Mouse (Mus musculus): Measurements from ENCODE around the gene Plekha5. TPM values are rescaled to one million over a fixed set of nuclear protein-coding genes. Genes with fewer than 3 reads are reported as not detected.

Plekha5 gene
- total and polyA plus RNA-seq, 2 experiments from 2014 or later = 29.3 to 37.8 TPM

DNA sequence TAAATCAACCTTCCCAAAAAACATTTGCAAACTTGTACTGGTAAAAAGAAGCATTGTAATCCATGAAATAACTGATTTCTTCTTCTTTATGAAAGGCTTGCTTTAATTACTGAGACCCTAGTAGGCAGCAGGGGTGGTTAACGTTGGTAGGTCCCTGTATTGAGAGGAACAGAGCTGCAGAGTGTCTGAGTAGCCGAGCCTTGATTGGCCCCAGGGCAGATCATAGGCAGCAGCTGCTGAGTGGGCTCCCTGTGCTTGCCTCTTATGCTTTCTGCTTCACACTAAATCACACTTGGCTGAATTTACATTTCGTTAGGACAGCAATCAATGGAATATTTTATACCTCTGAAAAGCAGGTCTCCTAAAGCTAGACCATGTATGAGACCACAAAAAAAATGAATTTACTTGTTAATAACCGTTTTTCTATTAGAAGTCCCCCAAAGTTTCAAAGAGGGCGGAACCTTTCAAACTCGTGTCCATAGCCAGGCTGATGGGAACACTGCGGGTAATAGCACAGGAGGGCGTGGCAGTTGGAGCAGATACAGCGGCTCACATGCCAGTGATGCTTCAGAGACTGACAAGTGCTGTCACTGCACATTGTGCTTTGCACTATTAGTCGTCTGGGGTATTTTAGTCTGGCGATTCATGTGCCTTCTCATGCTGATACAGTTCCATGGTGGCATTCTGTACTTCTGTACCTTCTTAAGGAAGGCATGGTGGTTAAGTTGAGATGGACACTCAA, 123.5 kb downstream of the Plekha5 start:
- H3K27me3 ChIP-seq (ENCODE audit: insufficient read depth, low read length) = no peaks in the 10 kb centered on the region
- peak overlapping the region; percentile 3; the same call in 1 of the 2 replicates for H3K27ac ChIP-seq
- H3K9me3 ChIP-seq (ENCODE audit: low read length) = no peaks in the 10 kb centered on the region
- no peak for TF ChIP-seq CTCF (IDR thresholded peaks at IDR 0.05; ENCODE audit: low read depth)
- 61% methylated on average over 11 of the region's 11 CpGs for WGBS
- ATAC-seq = no peak; the same call in 1 of the 2 replicates
- H3K9ac ChIP-seq (replicated peaks; ENCODE audit: low read length) = no peak overlapping the region
- H3K4me1 ChIP-seq (ENCODE audit: insufficient read depth, low read length) = no peaks in the 10 kb centered on the region
- no peak overlapping the region for H3K4me3 ChIP-seq (ENCODE audit: low read length)
- peaks cover 18% of the 10 kb centered on the region; the same call in 1 of the 2 replicates for H3K36me3 ChIP-seq (ENCODE audit: insufficient read depth, low read length)
- peak; percentile 27 for DNase-seq (ENCODE audit: low spot score)
- H3K4me2 ChIP-seq (ENCODE audit: low read depth, low read length) = no peak overlapping the region

DNA sequence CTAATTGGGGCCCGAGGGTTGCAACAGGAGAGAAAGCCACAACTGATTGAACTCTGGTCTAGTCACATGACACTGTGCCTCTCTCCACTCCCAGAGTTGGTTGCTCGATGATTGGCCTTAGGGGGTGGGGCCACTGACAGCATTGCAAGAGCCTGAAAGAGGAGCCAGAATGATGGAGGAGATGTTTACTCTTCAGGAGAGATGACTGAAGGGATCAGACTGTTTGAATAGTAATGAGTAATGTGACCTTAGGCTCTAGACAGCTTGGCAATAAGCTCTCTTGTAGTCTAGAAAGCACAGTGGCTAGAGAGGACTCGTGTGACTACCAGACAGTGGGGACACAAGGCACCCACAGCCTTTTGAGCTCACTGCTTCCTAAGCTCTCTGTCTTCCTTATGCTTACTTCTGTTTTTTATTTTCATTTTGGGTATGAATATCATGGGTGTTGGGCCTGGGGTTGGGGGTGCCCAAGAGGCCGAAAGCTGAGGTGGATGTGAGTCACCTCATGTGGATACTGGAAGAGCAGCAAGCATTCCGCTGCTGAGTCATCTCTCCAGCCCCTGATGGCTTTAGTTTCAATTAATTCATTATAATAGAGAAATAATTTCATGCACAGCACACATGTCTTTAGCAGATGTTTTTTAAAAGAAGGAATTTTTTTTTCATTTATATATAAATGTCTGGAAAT, 124.4 kb downstream of the Plekha5 start:
- 60% methylated on average over 5 of the region's 5 CpGs for WGBS
- peaks cover 18% of the 10 kb centered on the region; the same call in 1 of the 2 replicates for H3K36me3 ChIP-seq (ENCODE audit: insufficient read depth, low read length)
- no peak overlapping the region for H3K4me2 ChIP-seq (ENCODE audit: low read depth, low read length)

DNA sequence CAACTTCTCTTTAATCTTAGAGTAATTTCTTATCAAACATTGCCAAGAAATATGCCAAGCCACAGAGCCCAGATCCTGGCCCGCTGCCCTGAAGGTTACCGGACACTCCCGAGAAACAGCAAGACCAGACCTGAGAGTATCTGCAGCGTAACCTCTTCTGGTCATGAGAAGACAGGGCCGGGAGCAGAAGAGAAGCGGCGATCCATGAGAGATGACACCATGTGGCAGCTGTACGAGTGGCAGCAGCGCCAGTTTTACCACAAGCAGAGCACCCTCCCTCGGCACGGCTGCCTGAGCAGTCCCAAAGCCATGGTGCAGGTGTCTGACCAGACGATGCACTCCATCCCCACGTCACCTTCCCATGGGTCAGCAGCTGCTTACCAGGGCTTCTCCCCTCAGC, 126.9 kb downstream of the Plekha5 start:
- Histone ChIP-seq H3K36me3 (ENCODE audit: insufficient read depth, low read length) (peaks cover 7% of the 10 kb centered on the region; the same call in 1 of the 2 replicates), H3K4me2 (ENCODE audit: low read depth, low read length) (no peak overlapping the region), H3K27me3 (ENCODE audit: insufficient read depth, low read length) (no peaks in the 10 kb centered on the region), H3K27ac (no peak overlapping the region), H3K9ac (replicated peaks; ENCODE audit: low read length) (no peak overlapping the region), H3K4me1 (ENCODE audit: insufficient read depth, low read length) (no peaks in the 10 kb centered on the region), H3K4me3 (ENCODE audit: low read length) (no peak overlapping the region), H3K9me3 (ENCODE audit: low read length) (no peaks in the 10 kb centered on the region)
- no peak for TF ChIP-seq CTCF (IDR thresholded peaks at IDR 0.05; ENCODE audit: low read depth)
- peak; percentile 37 for ATAC-seq
- 59% methylated on average over 13 of the region's 13 CpGs for WGBS
- DNase-seq (ENCODE audit: low spot score) = no peak

More for the DNA sequence above, 124.4 kb downstream of the Plekha5 start:
- Histone ChIP-seq H3K4me1 (ENCODE audit: insufficient read depth, low read length) (no peaks in the 10 kb centered on the region), H3K9me3 (ENCODE audit: low read length) (no peaks in the 10 kb centered on the region), H3K4me3 (ENCODE audit: low read length) (no peak overlapping the region), H3K9ac (replicated peaks; ENCODE audit: low read length) (no peak overlapping the region), H3K27ac (no peak overlapping the region), H3K27me3 (ENCODE audit: insufficient read depth, low read length) (no peaks in the 10 kb centered on the region)
- ATAC-seq = no peak
- TF ChIP-seq CTCF (IDR thresholded peaks at IDR 0.05; ENCODE audit: low read depth) = no peak
- DNase-seq (ENCODE audit: low spot score) = no peak

DNA sequence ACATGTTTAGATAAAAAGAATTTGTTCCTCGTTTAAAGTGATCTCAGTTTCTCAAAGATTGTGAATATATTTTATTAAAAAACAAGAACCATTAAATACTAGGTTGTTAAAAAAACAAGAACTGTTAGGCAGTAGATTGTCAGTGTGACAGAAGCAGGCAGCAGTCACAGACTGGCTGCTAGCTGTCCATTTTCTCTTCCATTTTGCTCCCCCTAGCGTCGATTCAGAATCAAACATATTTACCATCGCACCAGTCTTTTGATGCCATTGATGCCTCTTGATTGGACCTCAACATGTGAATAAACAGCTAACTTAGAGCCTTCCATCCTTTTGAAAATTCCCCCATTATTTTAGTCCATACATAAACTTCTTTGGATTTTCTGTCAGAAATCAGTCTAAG, 130.4 kb downstream of the Plekha5 start:
- DNase-seq (ENCODE audit: low spot score) (peak; percentile 77), ATAC-seq (no peak; the same call in 1 of the 2 replicates)
- no peaks in the 10 kb centered on the region for H3K4me1 ChIP-seq (ENCODE audit: insufficient read depth, low read length)
- peak; percentile 73 for TF ChIP-seq CTCF (IDR thresholded peaks at IDR 0.05; ENCODE audit: low read depth)
- no peak overlapping the region for H3K27ac ChIP-seq
- no peaks in the 10 kb centered on the region for H3K9me3 ChIP-seq (ENCODE audit: low read length)
- H3K36me3 ChIP-seq (ENCODE audit: insufficient read depth, low read length) = peaks cover 7% of the 10 kb centered on the region; the same call in 1 of the 2 replicates
- H3K9ac ChIP-seq (replicated peaks; ENCODE audit: low read length) = no peak overlapping the region
- no peak overlapping the region for H3K4me3 ChIP-seq (ENCODE audit: low read length)
- WGBS = 65% methylated on average over 4 of the region's 4 CpGs
- no peaks in the 10 kb centered on the region for H3K27me3 ChIP-seq (ENCODE audit: insufficient read depth, low read length)
- H3K4me2 ChIP-seq (ENCODE audit: low read depth, low read length) = no peak overlapping the region

DNA sequence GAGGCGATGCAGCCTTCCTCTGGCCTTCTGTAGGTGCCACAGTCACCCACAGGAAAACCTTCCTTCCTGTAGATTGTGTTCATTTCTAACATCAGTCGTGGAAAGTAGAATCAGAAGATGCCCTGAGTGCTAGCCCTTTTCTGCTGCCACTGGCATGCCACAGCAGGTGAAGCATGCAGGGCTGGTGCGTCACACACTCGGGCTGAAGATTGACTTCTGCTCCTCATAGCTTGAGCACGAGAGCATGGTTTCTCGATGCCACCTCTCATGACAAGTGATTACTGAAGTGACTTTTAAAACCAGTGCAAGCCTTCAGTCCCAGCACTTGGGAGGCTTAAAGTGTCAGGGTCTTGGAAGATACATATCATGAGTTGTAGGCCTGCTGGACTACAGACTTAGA, 135.6 kb downstream of the Plekha5 start:
- H3K4me2 ChIP-seq (ENCODE audit: low read depth, low read length) = no peak overlapping the region
- no peak for ATAC-seq
- H3K4me3 ChIP-seq (ENCODE audit: low read length) = no peak overlapping the region
- no peak for DNase-seq (ENCODE audit: low spot score)
- H3K9ac ChIP-seq (replicated peaks; ENCODE audit: low read length) = no peak overlapping the region
- TF ChIP-seq CTCF (IDR thresholded peaks at IDR 0.05; ENCODE audit: low read depth) = no peak
- H3K9me3 ChIP-seq (ENCODE audit: low read length) = no peaks in the 10 kb centered on the region
- H3K27ac ChIP-seq = no peak overlapping the region
- WGBS = 86% methylated on average over 6 of the region's 6 CpGs
- no peaks in the 10 kb centered on the region for H3K4me1 ChIP-seq (ENCODE audit: insufficient read depth, low read length)
- H3K27me3 ChIP-seq (ENCODE audit: insufficient read depth, low read length) = no peaks in the 10 kb centered on the region
- no peaks in the 10 kb centered on the region; the same call in 1 of the 2 replicates for H3K36me3 ChIP-seq (ENCODE audit: insufficient read depth, low read length)

DNA sequence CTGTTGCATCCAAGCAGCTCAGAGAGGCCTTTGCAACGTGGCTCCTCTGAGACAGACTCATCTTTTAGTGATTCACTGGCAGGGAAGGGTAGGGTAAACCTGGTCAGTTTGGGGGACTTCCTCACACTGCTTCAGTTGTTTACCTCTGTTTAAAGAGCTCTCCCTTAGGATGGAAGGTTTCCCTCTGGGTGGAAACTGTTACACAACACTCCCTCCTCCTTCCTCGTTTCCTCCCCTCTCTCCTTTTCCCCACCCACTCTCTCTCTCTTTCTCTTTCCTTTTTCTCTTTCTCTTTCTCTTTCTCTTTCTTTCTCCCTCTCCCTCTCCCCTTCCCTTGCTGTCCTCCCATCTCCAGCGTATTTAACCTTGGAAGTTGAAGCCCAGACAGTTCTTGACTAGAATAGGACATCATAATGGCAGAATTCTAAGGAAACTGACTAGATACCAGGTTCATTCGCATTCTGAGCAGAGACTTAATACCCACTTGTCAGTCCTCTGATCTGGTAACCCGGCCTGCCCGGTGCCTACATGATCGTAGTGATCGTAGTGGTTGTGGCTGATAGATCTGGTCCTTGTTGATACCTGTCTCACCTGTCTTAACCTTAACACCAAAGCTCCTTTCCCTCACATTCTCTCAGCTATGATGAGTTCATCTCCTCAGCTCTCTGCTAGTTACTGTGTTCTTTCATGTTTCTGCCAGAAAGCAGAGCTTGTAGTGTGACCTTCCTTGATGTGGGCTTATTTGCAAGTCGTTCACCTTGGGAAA, 137.5 kb downstream of the Plekha5 start:
- H3K27me3 ChIP-seq (ENCODE audit: insufficient read depth, low read length) = no peaks in the 10 kb centered on the region
- H3K4me3 ChIP-seq (ENCODE audit: low read length) = no peak overlapping the region
- ATAC-seq = no peak
- DNase-seq (ENCODE audit: low spot score) = no peak
- no peak overlapping the region for H3K9ac ChIP-seq (replicated peaks; ENCODE audit: low read length)
- TF ChIP-seq CTCF (IDR thresholded peaks at IDR 0.05; ENCODE audit: low read depth) = no peak
- H3K4me1 ChIP-seq (ENCODE audit: insufficient read depth, low read length) = no peaks in the 10 kb centered on the region
- 89% methylated on average over 9 of the region's 9 CpGs for WGBS
- H3K36me3 ChIP-seq (ENCODE audit: insufficient read depth, low read length) = no peaks in the 10 kb centered on the region; the same call in 1 of the 2 replicates
- H3K9me3 ChIP-seq (ENCODE audit: low read length) = no peaks in the 10 kb centered on the region
- no peak overlapping the region for H3K4me2 ChIP-seq (ENCODE audit: low read depth, low read length)
- no peak overlapping the region for H3K27ac ChIP-seq

Data from hindbrain, postnatal 0 days (tissue).